Mouse (Mus musculus) neural tube, embryonic 12.5 days (tissue): ENCODE data around the gene Fstl3. TPM values are rescaled to one million over a fixed set of nuclear protein-coding genes. Genes with fewer than 3 reads are reported as not detected.
A peak's percentile ranks its signal among the peaks of the same experiment; 100 is the strongest.
"Not testable (repeated sequence)": the region's sequence is repeated elsewhere in the genome, so short reads cannot be mapped to it uniquely, and the experiment has no call there.

ENCODE experiments used
- ATAC-seq: fragments of 200-750 bp; cut with Nextera tagmentation; 2 replicates; pipeline ENCODE4 v1.8.0; 2017; ENCODE audit warnings: low read depth, mild to moderate bottlenecking, moderate TSS enrichment, moderate library complexity; ENCODE audit not compliant: low FRiP score
- H3K27ac ChIP-seq: fragments of 300-500 bp; sonication (generic); 2 replicates; pipeline ENCODE4 v1.5.1; 2016
- H3K27me3 ChIP-seq: fragments of 300-500 bp; sonication (generic); replicated peaks from 2 replicates; pipeline ENCODE4 v1.6.1; 2016; ENCODE audit warnings: mild to moderate bottlenecking
- H3K36me3 ChIP-seq: fragments of 300-500 bp; sonication (generic); 2 replicates; pipeline ENCODE4 v1.6.1; 2016; ENCODE audit warnings: mild to moderate bottlenecking
- H3K4me1 ChIP-seq: fragments of 300-500 bp; sonication (generic); 2 replicates; pipeline ENCODE4 v1.6.1; 2016
- H3K4me2 ChIP-seq: fragments of 300-500 bp; sonication (generic); replicated peaks from 2 replicates; pipeline ENCODE4 v1.6.1; 2016; ENCODE audit warnings: mild to moderate bottlenecking
- H3K4me3 ChIP-seq: fragments of 300-500 bp; sonication (generic); 2 replicates; pipeline ENCODE4 v1.5.1; 2016
- H3K9ac ChIP-seq: fragments of 300-500 bp; sonication (generic); 2 replicates; pipeline ENCODE4 v1.6.1; 2016; ENCODE audit warnings: mild to moderate bottlenecking
- H3K9me3 ChIP-seq: fragments of 300-500 bp; sonication (generic); 2 replicates; pipeline ENCODE4 v1.6.1; 2016; ENCODE audit warnings: mild to moderate bottlenecking
- WGBS: fragments of 180-500 bp; shearing (Covaris S2); methylation state at CpG from one replicate; pipeline ENCODE4 v1.1.7; 2016; 5-methylcytosine and 5-hydroxymethylcytosine counted together
- polyA plus RNA-seq: library from polyadenylated mRNA; unstranded; fragments of >200 nt; fragmentation: Nextera tagmentation; extraction: Ambion mirVana; gene quantifications from 2 replicates; pipeline ENCODE4 v1.2.1, GENCODE M21; 2016

Fstl3 gene
- polyA plus RNA-seq, 1 experiment from 2014 or later, result 1.5 TPM

DNA sequence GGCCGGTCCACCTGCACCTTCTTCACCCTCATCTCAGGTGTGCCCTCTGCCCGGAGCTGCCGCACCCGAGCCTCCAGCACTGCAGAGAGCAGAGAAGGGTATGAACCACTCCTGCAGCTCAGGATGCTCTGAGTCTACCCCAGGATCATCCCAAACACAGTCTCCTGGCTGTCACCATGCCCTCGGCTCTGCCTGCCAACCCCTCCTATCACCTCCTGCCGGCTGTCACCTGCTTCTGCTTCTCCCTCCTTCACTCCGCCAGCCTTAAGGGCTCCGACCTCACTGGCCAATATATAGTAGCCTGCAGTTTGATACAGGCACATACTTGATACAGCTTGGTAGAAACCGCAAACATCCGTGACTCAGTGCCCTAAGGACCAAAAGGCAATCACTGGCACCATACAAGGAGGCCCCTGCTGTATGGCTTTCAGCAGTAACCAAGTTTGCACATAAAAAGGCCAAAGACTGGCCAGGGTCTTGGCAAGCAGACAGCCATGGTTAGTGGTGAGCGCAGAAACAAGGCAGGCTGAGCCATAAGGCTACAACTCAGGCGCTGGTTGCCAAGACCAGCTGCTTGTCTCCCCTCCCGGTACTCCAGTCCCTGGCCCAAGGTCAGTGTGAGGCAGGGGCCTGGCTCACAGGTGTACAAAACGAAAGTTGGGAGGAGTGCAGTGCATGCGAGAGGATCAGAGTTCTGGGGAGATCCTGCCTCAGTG is 33.3 kb upstream of the Fstl3 start:
- no peak overlapping the region for H3K9ac ChIP-seq
- H3K4me3 ChIP-seq, result no peak overlapping the region
- no peaks in the 10 kb centered on the region for H3K27me3 ChIP-seq
- peaks cover 19% of the 10 kb centered on the region for H3K9me3 ChIP-seq
- H3K4me1 ChIP-seq, result peaks cover 7% of the 10 kb centered on the region; the same call in 1 of the 2 replicates
- H3K27ac ChIP-seq, result no peak overlapping the region
- peaks cover 56% of the 10 kb centered on the region for H3K36me3 ChIP-seq
- no peak overlapping the region for H3K4me2 ChIP-seq
- WGBS, result 93% methylated on average over 15 of the region's 15 CpGs
- ATAC-seq, result no peak

DNA sequence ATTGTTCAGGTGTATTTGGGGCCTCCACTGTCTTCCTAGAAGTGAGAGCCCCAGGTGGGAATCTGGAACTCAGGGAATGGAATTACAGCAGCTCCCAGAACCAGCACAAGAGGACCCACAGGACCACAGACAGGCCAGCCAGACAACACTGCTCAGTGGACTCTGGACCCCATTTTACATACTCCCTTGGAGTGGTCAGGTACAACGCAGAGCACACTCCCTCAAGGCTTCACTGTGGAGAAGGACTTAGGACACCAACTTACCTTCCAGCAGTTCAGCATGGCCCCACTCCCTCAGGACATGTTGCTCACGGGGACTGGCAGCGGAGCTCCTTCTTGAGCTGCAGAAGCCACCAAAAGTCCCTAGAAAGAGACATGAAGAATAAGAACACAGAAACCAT is 31.7 kb upstream of the Fstl3 start:
- Histone ChIP-seq H3K9me3 (0 out of 2 replicates have a peak, but pooled peaks cover 3% of the 10 kb centered on the region), H3K4me2 (peak overlapping the region; percentile 63), H3K27ac (no peak overlapping the region), H3K4me1 (peaks cover 7% of the 10 kb centered on the region; the same call in 1 of the 2 replicates), H3K36me3 (peaks cover 40% of the 10 kb centered on the region), H3K27me3 (no peaks in the 10 kb centered on the region), H3K9ac (no peak overlapping the region), H3K4me3 (no peak overlapping the region)
- no peak for ATAC-seq
- WGBS, result 96% methylated on average over 3 of the region's 3 CpGs

DNA sequence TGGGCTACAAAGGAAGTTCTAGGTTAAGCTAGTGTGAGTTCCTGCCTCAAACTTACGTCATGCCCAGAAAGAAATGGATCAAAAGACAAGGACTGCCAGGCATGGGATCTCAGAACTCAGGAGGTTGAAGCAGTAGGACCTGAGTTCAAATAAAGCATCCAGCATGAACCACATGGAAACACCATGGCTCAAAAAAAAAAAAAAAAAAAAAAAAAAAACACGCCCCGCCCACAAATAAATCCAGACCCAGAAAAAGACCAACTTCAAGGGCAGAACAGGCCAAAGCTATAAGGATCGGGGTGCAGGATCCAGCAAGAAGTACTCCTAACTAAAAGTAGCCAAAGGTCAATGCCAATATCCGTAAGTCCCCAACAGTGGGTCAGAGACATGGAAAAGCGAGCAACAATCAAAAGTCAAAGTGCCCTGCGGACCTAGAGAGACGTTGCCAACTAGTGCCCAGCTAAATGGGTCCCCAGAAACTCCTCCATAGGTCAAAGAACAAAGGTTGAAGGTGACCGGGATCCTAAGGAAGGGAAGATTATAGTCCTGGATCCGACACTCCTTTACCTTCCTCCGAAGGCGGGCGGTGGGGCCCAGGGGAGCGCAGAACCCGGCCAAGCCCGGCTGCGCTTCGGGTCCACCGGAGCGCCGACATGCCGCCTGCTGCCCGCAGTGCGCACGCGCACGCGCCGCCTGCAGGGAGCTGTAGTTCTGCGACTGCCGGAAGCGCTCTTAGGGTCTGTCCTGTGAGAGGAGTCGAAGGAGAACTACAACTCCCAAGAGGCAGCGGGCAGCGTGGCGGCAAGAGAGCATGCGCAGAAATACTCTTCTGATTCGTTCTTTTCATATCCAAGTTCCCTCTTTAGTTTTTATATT is 30.9 kb upstream of the Fstl3 start, which contains the start of gene Polrmt:
Polrmt (minus strand) TSS at position 684 of the 876 bp plus-strand sequence.
- peak within 1 kb of the TSS; percentile 53 for H3K4me3 ChIP-seq
- H3K4me2 ChIP-seq, result peak within 1 kb of the TSS; percentile 63
- 4% methylated on average over 38 of the region's 38 CpGs for WGBS
- H3K36me3 ChIP-seq, result peaks cover 32% of the 10 kb centered on the region
- no peak within 1 kb of the TSS for H3K27ac ChIP-seq
- ATAC-seq, result peak; percentile 95
- H3K4me1 ChIP-seq, result peaks cover 7% of the 10 kb centered on the region; the same call in 1 of the 2 replicates
- H3K9ac ChIP-seq, result peak within 1 kb of the TSS; percentile 58
- no peaks in the 10 kb centered on the region for H3K27me3 ChIP-seq
- H3K9me3 ChIP-seq, result no peaks in the 10 kb centered on the region

DNA sequence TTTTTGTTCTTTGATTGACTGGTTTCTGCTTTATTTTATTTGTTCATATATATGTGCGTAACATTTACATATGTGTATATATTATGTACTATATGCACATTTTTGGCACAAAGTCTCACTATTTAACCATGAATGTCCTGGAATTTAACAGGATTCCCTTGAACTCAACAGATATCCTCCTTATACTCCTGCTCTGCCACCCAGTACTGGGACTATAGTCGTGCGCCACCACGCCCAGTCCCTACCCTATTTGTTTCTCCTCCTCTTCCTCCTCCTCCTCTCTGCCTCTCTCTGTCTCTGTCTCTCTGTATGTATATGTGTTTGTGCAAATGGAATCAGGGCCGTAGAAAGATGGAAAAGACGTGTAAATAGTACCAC is 30.3 kb upstream of the Fstl3 start:
- Histone ChIP-seq H3K27me3 (no peaks in the 10 kb centered on the region), H3K9ac (no peak overlapping the region), H3K4me1 (peaks cover 7% of the 10 kb centered on the region; the same call in 1 of the 2 replicates), H3K4me3 (no peak overlapping the region), H3K36me3 (peaks cover 26% of the 10 kb centered on the region), H3K9me3 (no peaks in the 10 kb centered on the region), H3K4me2 (peak overlapping the region; percentile 63), H3K27ac (no peak overlapping the region)
- 28% methylated on average over 6 of the region's 6 CpGs for WGBS
- peak; percentile 48 for ATAC-seq

DNA sequence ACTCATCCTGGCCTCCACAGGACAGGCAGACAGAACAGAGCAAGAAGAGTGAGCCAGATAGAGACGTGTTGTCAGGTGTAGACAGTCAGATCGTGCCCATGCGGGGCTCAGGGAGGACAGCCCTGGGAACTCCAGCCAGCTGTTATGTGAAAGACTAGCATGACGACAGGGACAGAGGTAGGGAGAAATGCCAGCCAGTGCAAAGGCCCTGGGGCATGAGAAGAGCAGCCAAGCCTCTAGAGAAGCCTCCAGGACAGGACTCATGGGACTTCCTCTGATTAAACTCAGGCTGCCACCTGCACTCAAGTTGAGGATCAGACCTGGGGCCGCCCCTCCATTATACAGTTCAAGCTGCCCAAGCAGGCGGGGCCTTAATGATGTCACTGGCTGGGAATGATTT is 28.6 kb upstream of the Fstl3 start:
- H3K4me3 ChIP-seq, result no peak overlapping the region
- no peaks in the 10 kb centered on the region for H3K9me3 ChIP-seq
- no peak for ATAC-seq
- no peaks in the 10 kb centered on the region for H3K27me3 ChIP-seq
- no peak overlapping the region for H3K27ac ChIP-seq
- H3K36me3 ChIP-seq, result peaks cover 11% of the 10 kb centered on the region
- no peak overlapping the region for H3K4me2 ChIP-seq
- peaks cover 7% of the 10 kb centered on the region; the same call in 1 of the 2 replicates for H3K4me1 ChIP-seq
- no peak overlapping the region for H3K9ac ChIP-seq
- WGBS, result 81% methylated on average over 6 of the region's 6 CpGs

DNA sequence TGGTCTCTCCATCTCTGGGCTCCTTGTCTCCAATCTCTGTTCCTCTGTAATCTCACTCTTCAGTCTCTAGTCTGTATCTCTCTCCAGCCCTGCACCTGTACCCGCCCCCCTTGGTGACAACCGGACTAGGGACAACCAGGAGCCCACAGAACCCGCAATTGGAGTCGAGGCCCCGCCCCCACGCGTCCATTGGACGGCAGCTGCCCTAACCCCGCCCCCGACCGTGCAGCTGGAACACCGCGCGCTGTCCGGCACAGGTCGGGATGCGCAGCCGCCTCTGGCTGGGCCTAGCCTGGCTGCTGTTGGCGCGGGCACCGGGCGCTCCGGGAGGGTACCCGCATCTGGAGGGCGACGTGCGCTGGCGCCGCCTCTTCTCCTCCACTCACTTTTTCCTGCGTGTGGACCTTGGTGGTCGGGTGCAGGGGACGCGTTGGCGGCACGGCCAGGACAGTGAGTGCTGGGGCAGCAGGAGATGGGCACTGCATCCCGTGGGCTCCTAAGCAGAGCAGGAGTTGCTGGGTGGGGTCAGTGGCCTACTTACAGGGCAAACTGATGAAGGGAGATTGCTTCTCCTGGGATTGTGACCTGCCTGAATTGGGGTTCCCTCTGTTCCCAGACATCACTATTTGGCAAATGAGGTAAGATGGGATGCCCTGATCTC is 22.1 kb upstream of the Fstl3 start, which contains the start of gene Fgf22:
Fgf22 (plus strand) TSS at position 221 of the 661 bp plus-strand sequence.
- H3K9ac ChIP-seq, result peak within 1 kb of the TSS; percentile 49
- H3K4me3 ChIP-seq, result peak within 1 kb of the TSS; percentile 40
- WGBS, result 1% methylated on average over 36 of the region's 36 CpGs
- ATAC-seq, result peak; percentile 87
- no peak within 1 kb of the TSS for H3K27ac ChIP-seq
- no peaks in the 10 kb centered on the region for H3K27me3 ChIP-seq
- H3K9me3 ChIP-seq, result no peaks in the 10 kb centered on the region
- H3K4me1 ChIP-seq, result peaks cover 17% of the 10 kb centered on the region
- peak within 1 kb of the TSS; percentile 83 for H3K4me2 ChIP-seq
- peaks cover 42% of the 10 kb centered on the region for H3K36me3 ChIP-seq

DNA sequence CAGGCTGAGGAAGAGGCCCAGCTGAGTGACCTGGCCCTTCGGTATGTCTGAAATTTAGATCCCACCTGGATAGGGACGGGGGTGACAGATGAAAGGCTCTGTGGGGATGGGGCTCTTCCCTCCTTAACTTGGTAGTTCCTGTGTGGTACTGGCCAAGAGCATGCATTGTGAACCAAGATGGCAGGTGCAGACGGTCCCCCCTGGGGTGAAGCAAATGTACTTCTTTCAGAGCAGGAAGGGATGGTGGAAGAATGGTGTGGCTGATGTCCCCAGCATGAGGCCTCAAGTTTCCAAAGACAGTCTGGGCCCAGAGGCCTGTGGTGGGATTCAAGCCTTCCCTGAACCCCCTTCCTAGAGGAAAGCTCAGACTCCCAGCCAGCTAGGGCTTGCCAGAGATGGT is 21.2 kb upstream of the Fstl3 start:
- Histone ChIP-seq H3K9ac (no peak overlapping the region), H3K27ac (no peak overlapping the region), H3K4me3 (no peak overlapping the region), H3K36me3 (peaks cover 51% of the 10 kb centered on the region), H3K27me3 (no peaks in the 10 kb centered on the region), H3K9me3 (no peaks in the 10 kb centered on the region), H3K4me2 (no peak overlapping the region), H3K4me1 (peaks cover 17% of the 10 kb centered on the region)
- no peak for ATAC-seq
- 77% methylated on average over 3 of the region's 3 CpGs for WGBS

DNA sequence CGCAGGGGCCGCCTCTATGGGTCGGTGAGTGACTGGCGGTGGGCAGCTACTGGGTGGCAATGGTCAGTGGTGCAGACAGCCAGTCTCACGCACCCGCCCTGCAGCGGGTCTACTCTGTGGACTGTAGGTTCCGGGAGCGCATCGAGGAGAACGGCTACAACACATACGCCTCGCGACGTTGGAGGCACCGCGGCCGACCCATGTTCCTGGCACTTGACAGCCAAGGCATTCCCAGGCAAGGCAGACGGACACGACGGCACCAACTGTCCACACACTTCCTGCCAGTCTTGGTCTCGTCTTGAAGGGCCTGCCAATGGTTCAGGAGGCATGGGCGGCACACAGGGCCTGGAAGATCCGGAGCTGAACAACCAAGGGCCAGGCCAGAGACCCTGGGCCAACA is 20.4 kb upstream of the Fstl3 start:
- H3K4me3 ChIP-seq, result no peak overlapping the region
- H3K9me3 ChIP-seq, result no peaks in the 10 kb centered on the region
- peaks cover 17% of the 10 kb centered on the region for H3K4me1 ChIP-seq
- no peak overlapping the region for H3K9ac ChIP-seq
- no peak overlapping the region for H3K4me2 ChIP-seq
- H3K36me3 ChIP-seq, result peaks cover 59% of the 10 kb centered on the region
- no peak for ATAC-seq
- no peaks in the 10 kb centered on the region for H3K27me3 ChIP-seq
- H3K27ac ChIP-seq, result no peak overlapping the region
- 90% methylated on average over 24 of the region's 24 CpGs for WGBS

DNA sequence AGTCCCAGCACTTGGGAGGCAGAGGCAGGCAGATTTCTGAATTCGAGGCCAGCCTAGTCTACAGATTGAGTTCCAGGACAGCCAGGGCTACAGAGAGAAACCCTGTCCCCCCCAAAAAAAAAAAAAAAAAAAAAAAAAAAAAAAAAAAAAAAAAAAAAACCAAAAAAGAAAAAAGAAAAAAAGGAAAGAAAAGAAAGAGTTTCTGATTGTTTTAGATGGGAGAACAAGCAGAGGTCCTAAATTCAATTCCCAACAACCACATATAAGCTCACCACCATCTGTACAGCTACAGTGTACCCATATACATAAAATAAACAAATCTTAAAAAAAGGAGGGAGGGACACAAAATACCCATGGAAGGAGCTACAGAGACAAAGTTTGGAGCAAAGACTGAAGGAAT is 17.4 kb upstream of the Fstl3 start:
- WGBS, result 86% methylated on average over 1 of the region's 1 CpGs
- H3K4me3 ChIP-seq, H3K9ac ChIP-seq, H3K27ac ChIP-seq, ATAC-seq, H3K4me2 ChIP-seq, H3K27me3 ChIP-seq, H3K9me3 ChIP-seq: not testable (repeated sequence)
- Histone ChIP-seq H3K36me3 (peaks cover 68% of the 10 kb centered on the region), H3K4me1 (peaks cover 16% of the 10 kb centered on the region)

DNA sequence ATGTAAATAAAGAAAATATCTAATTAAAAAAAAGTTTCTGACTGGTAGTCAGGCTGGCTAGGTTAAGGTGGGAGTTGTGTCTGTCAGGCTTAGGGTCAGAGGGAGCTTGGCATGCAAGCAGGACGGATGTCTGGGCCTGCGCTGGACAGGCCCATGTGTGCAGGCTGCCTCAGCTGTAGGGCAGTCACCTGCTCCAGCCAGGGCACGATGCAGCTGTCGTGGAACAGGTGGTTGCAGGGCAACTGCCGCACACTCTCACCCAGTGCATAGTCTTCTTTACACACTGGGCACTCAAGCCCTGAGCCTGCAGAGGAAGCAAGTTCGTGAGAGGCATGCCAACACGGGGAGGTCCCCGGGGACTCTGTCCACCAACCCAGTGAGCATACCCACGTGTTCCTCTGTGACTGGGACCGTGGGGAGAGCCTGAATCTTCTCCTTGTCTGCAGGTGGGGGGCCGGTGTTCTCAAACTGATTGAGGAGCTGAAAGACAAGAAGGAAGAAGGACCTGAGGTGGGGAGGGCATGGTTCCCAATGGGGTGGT is 16.4 kb upstream of the Fstl3 start:
- Histone ChIP-seq H3K9me3 (no peaks in the 10 kb centered on the region), H3K4me2 (no peak overlapping the region), H3K27me3 (no peaks in the 10 kb centered on the region), H3K27ac (no peak overlapping the region), H3K4me1 (peaks cover 16% of the 10 kb centered on the region), H3K36me3 (peaks cover 65% of the 10 kb centered on the region), H3K4me3 (no peak overlapping the region), H3K9ac (no peak overlapping the region)
- 92% methylated on average over 11 of the region's 11 CpGs for WGBS
- no peak for ATAC-seq

DNA sequence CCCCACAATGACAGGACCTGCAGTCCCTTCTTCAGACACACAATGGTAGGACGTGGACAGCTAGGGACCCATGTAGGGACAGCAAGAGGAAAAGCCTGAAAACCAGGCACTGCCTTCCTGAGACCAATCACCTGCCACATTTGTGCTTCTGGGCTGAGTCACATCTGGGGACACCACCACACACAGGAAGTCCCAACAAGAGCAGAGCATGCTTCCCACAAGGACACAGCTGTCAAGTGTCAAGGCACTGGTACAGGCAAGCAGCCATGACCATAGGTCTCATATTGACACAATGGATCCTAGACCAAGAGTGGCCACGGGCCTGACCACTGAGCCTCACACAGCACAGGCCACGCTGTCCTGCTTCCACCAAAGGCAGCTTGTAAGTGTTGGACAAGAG is 14.2 kb upstream of the Fstl3 start:
- H3K4me1 ChIP-seq, result peaks cover 18% of the 10 kb centered on the region
- H3K9me3 ChIP-seq, result no peaks in the 10 kb centered on the region
- H3K9ac ChIP-seq, result no peak overlapping the region
- peaks cover 45% of the 10 kb centered on the region for H3K36me3 ChIP-seq
- 93% methylated on average over 3 of the region's 3 CpGs for WGBS
- H3K4me2 ChIP-seq, result no peak overlapping the region
- H3K4me3 ChIP-seq, result no peak overlapping the region
- no peak overlapping the region for H3K27ac ChIP-seq
- no peak for ATAC-seq
- no peaks in the 10 kb centered on the region for H3K27me3 ChIP-seq
